8 mouse cellular contexts compared by ENCODE assay signal in the genomic region with DNA sequence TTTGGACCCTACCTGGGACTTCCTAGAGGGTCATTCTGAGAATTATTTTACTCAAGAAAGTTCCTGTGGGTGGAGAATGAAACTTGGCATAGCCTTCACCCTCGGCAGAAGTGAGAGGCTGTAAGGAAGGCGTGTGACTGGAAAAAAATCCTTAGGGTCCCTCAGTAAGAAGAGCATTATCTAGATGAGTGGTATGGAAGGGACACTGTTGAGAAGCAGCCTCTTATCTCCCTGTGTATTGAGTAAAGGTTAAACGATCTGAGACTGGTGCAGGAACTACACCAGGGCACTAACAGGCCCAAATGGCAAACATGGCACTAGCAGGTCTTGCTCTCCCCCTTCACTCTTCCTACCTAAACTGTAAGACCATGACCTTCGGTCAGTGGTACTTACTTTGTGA. TPM values are rescaled to one million over a fixed set of nuclear protein-coding genes. Genes with fewer than 3 reads are reported as not detected.
DNase-seq lines count a peak whose midpoint lies in the region; ATAC-seq and TF ChIP-seq lines count a peak whose summit lies in the region.

No protein-coding gene starts in this region.

- no peaks in the 10 kb centered on the region for H3K9me3 ChIP-seq in embryonic facial prominence, embryonic 11.5 days (replicated peaks; ENCODE audit: control insufficient read depth, low read length)
- H3K9me3 ChIP-seq in hindbrain, postnatal 0 days (ENCODE audit: low read length) = no peaks in the 10 kb centered on the region
- 0 out of 2 replicates have a peak, but pooled peaks cover 2% of the 10 kb centered on the region for H3K9me3 ChIP-seq in midbrain, embryonic 16.5 days (replicated peaks; ENCODE audit: control insufficient read depth, low read length, poor library complexity, severe bottlenecking)

- TF ChIP-seq CTCF in layer of hippocampus, adult 2 months (conservative IDR thresholded peaks at IDR 0.05) = no peak
- TF ChIP-seq CTCF in hindbrain, postnatal 0 days (IDR thresholded peaks at IDR 0.05; ENCODE audit: low read depth) = no peak

- WGBS in embryonic facial prominence, embryonic 11.5 days = 89% methylated on average over 4 of the region's 4 CpGs
- WGBS in hindbrain, postnatal 0 days = 85% methylated on average over 4 of the region's 4 CpGs
- WGBS in midbrain, embryonic 16.5 days = 89% methylated on average over 4 of the region's 4 CpGs

- DNase-seq in layer of hippocampus, adult 2 months (ENCODE audit: low spot score in 2 of 2) = no peak
- no peak for DNase-seq in layer of hippocampus, postnatal 36 days
- no peak for DNase-seq in embryonic facial prominence, embryonic 11.5 days (ENCODE audit: low spot score)
- DNase-seq in hindbrain, postnatal 0 days (ENCODE audit: low spot score) = no peak
- DNase-seq in spleen, adult 12 weeks (ENCODE audit: low spot score) = no peak
- DNase-seq in thymus, adult 18-20 months = no peak
- DNase-seq in left cerebral cortex, adult 9 months (ENCODE audit: low spot score in 2 of 2) = no peak

- no peaks in the 10 kb centered on the region for H3K4me1 ChIP-seq in embryonic facial prominence, embryonic 11.5 days (ENCODE audit: control insufficient read depth, insufficient read depth, low read length)
- H3K4me1 ChIP-seq in hindbrain, postnatal 0 days (ENCODE audit: insufficient read depth, low read length) = peaks cover 8% of the 10 kb centered on the region
- H3K4me1 ChIP-seq in midbrain, embryonic 16.5 days (ENCODE audit: control insufficient read depth, insufficient read depth, low read length) = peaks cover 17% of the 10 kb centered on the region

- peaks cover 8% of the 10 kb centered on the region for H3K36me3 ChIP-seq in embryonic facial prominence, embryonic 11.5 days (replicated peaks; ENCODE audit: control insufficient read depth, insufficient read depth, low read depth, low read length)
- H3K36me3 ChIP-seq in hindbrain, postnatal 0 days (ENCODE audit: insufficient read depth, low read length) = peaks cover 9% of the 10 kb centered on the region
- peaks cover 8% of the 10 kb centered on the region for H3K36me3 ChIP-seq in midbrain, embryonic 16.5 days (ENCODE audit: control insufficient read depth, insufficient read depth, low read length)

- H3K4me3 ChIP-seq in layer of hippocampus, adult 2 months = peak overlapping the region; percentile 93
- H3K4me3 ChIP-seq in embryonic facial prominence, embryonic 11.5 days (ENCODE audit: low read depth, low read length) = peak overlapping the region; percentile 70
- H3K4me3 ChIP-seq in hindbrain, postnatal 0 days (ENCODE audit: low read length) = peak overlapping the region; percentile 75
- H3K4me3 ChIP-seq in midbrain, embryonic 16.5 days (ENCODE audit: low read depth, low read length) = peak overlapping the region; percentile 93

- no peak overlapping the region; the same call in 1 of the 2 replicates for H3K9ac ChIP-seq in embryonic facial prominence, embryonic 11.5 days (replicated peaks; ENCODE audit: low read length)
- H3K9ac ChIP-seq in hindbrain, postnatal 0 days (replicated peaks; ENCODE audit: low read length) = peak overlapping the region; percentile 69; the same call in 1 of the 2 replicates
- peak overlapping the region; percentile 90; the same call in 1 of the 2 replicates for H3K9ac ChIP-seq in midbrain, embryonic 16.5 days (ENCODE audit: low read depth, low read length)

- ATAC-seq in embryonic facial prominence, embryonic 11.5 days (replicated peaks; ENCODE audit: insufficient number of reproducible peaks, low FRiP score, low TSS enrichment, low read depth) = peak; percentile 50; the same call in 1 of the 2 replicates
- peak; percentile 22 for ATAC-seq in hindbrain, postnatal 0 days
- no peak; the same call in none of the 2 replicates for ATAC-seq in midbrain, embryonic 16.5 days

- peak overlapping the region; percentile 92 for H3K27ac ChIP-seq in layer of hippocampus, adult 2 months
- H3K27ac ChIP-seq in embryonic facial prominence, embryonic 11.5 days (replicated peaks; ENCODE audit: low read depth, low read length) = no peak overlapping the region
- peak overlapping the region; percentile 83; the same call in 1 of the 2 replicates for H3K27ac ChIP-seq in hindbrain, postnatal 0 days
- peak overlapping the region; percentile 86 for H3K27ac ChIP-seq in midbrain, embryonic 16.5 days (ENCODE audit: low read length)

- peak overlapping the region; percentile 22; the same call in 1 of the 2 replicates for H3K4me2 ChIP-seq in embryonic facial prominence, embryonic 11.5 days (ENCODE audit: low read depth, low read length)
- H3K4me2 ChIP-seq in hindbrain, postnatal 0 days (ENCODE audit: low read depth, low read length) = peak overlapping the region; percentile 71
- H3K4me2 ChIP-seq in midbrain, embryonic 16.5 days (ENCODE audit: low read length) = peak overlapping the region; percentile 67

- H3K27me3 ChIP-seq in embryonic facial prominence, embryonic 11.5 days (ENCODE audit: control insufficient read depth, insufficient read depth, low read length) = no peaks in the 10 kb centered on the region
- H3K27me3 ChIP-seq in hindbrain, postnatal 0 days (ENCODE audit: insufficient read depth, low read length) = no peaks in the 10 kb centered on the region
- H3K27me3 ChIP-seq in midbrain, embryonic 16.5 days (ENCODE audit: control insufficient read depth, insufficient read depth, low read depth, low read length) = no peaks in the 10 kb centered on the region

RNA-seq across cellular contexts. Expression of gene Zfp445, which starts 0.4 kb away (rescaled TPM):
- total RNA-seq in layer of hippocampus, adult 2 months (2021) = 100 to 1,000 TPM; 170 to 186 TPM
- total RNA-seq in layer of hippocampus, postnatal 36 days (2021) = 100 to 1,000 TPM; 155 to 161 TPM
- polyA plus RNA-seq in embryonic facial prominence, embryonic 11.5 days (2014; fragmentation: Nextera tagmentation; extraction: Ambion mirVana) = 67.3 and 70.2 TPM in 2 replicates
- 138 and 155 TPM in 2 replicates for total RNA-seq in hindbrain, postnatal 0 days (2014; rRNA removed)
- 63.3 and 68.1 TPM in 2 replicates for polyA plus RNA-seq in hindbrain, postnatal 0 days (2015; fragmentation: Nextera tagmentation; extraction: Ambion mirVana)
- polyA plus RNA-seq in midbrain, embryonic 16.5 days (2015; fragmentation: Nextera tagmentation; extraction: Ambion mirVana) = 121 and 131 TPM in 2 replicates

RNA-seq across cellular contexts. Expression of gene Zkscan7, which starts 19.3 kb away (rescaled TPM):
- 1 to 10 TPM; 5.2 TPM for total RNA-seq in layer of hippocampus, adult 2 months (2021)
- total RNA-seq in layer of hippocampus, postnatal 36 days (2021) = 1 to 10 TPM; 4.5 to 5.1 TPM
- polyA plus RNA-seq in embryonic facial prominence, embryonic 11.5 days (2014; fragmentation: Nextera tagmentation; extraction: Ambion mirVana) = 2.0 and 2.8 TPM in 2 replicates
- total RNA-seq in hindbrain, postnatal 0 days (2014; rRNA removed) = 4.5 and 6.3 TPM in 2 replicates
- 1.3 and 1.9 TPM in 2 replicates for polyA plus RNA-seq in hindbrain, postnatal 0 days (2015; fragmentation: Nextera tagmentation; extraction: Ambion mirVana)
- polyA plus RNA-seq in midbrain, embryonic 16.5 days (2015; fragmentation: Nextera tagmentation; extraction: Ambion mirVana) = 4.7 and 4.9 TPM in 2 replicates

RNA-seq across cellular contexts. Expression of gene Gm35549, which starts 22.4 kb away (rescaled TPM):
- total RNA-seq in layer of hippocampus, adult 2 months (2021) = not detected
- not detected for total RNA-seq in layer of hippocampus, postnatal 36 days (2021)
- 0.60 and 0.73 TPM in 2 replicates for polyA plus RNA-seq in embryonic facial prominence, embryonic 11.5 days (2014; fragmentation: Nextera tagmentation; extraction: Ambion mirVana)
- total RNA-seq in hindbrain, postnatal 0 days (2014; rRNA removed) = not detected in 2 replicates
- 0.30 TPM in 1 of 2 replicates, not detected in the other for polyA plus RNA-seq in hindbrain, postnatal 0 days (2015; fragmentation: Nextera tagmentation; extraction: Ambion mirVana)
- polyA plus RNA-seq in midbrain, embryonic 16.5 days (2015; fragmentation: Nextera tagmentation; extraction: Ambion mirVana) = 0.63 TPM in 1 of 2 replicates, not detected in the other

RNA-seq across cellular contexts. Expression of gene Zfp105, which starts 56.7 kb away (rescaled TPM):
- 1 to 10 TPM; 7.5 to 8.3 TPM for total RNA-seq in layer of hippocampus, adult 2 months (2021)
- total RNA-seq in layer of hippocampus, postnatal 36 days (2021) = 1 to 10 TPM; 6.3 to 6.9 TPM
- polyA plus RNA-seq in embryonic facial prominence, embryonic 11.5 days (2014; fragmentation: Nextera tagmentation; extraction: Ambion mirVana) = 31.0 and 32.1 TPM in 2 replicates
- 3.6 and 9.2 TPM in 2 replicates for total RNA-seq in hindbrain, postnatal 0 days (2014; rRNA removed)
- polyA plus RNA-seq in hindbrain, postnatal 0 days (2015; fragmentation: Nextera tagmentation; extraction: Ambion mirVana) = 8.1 and 8.9 TPM in 2 replicates
- 16.8 and 19.7 TPM in 2 replicates for polyA plus RNA-seq in midbrain, embryonic 16.5 days (2015; fragmentation: Nextera tagmentation; extraction: Ambion mirVana)
